Mouse (Mus musculus) bone marrow macrophage, adult 2 months (primary cell): ENCODE results near the gene Garnl3.

ENCODE experiments used
- CTCF ChIP-seq: IDR thresholded peaks from 2 replicates; pipeline ENCODE4 v1.5.1; 2012; ENCODE audit warnings: low read depth, mild to moderate bottlenecking, low read length, moderate library complexity
- POLR2A ChIP-seq: IDR thresholded peaks from 2 replicates; pipeline ENCODE4 v1.6.1; 2012; ENCODE audit warnings: mild to moderate bottlenecking, low read depth, low read length, borderline replicate concordance

GRCm38 (mm10) chr2:33173686-33174085 is 42.2 kb upstream of the Garnl3 start:
- TF ChIP-seq POLR2A = no peak
- no peak for TF ChIP-seq CTCF
